Mouse (Mus musculus) kidney, embryonic 16.5 days (tissue): ENCODE measurements around the gene Dph1. TPM values are rescaled to one million over a fixed set of nuclear protein-coding genes. Genes with fewer than 3 reads are reported as not detected.

Experiments
- ATAC-seq: fragments of 200-750 bp; cut with Nextera tagmentation; 2 replicates; pipeline ENCODE4 v1.8.0; 2017; ENCODE audit warnings: moderate TSS enrichment; ENCODE audit not compliant: low FRiP score, low TSS enrichment
- H3K27ac ChIP-seq: fragments of 300-500 bp; sonication (generic); 2 replicates; pipeline ENCODE4 v1.5.1; 2014; ENCODE audit warnings: low read length
- H3K27me3 ChIP-seq: fragments of 300-500 bp; sonication (generic); 2 replicates; pipeline ENCODE4 v1.6.1; 2014; ENCODE audit warnings: low read length, control low read depth, mixed read lengths; ENCODE audit not compliant: insufficient read depth
- H3K36me3 ChIP-seq: fragments of 300-500 bp; sonication (generic); 2 replicates; pipeline ENCODE4 v1.6.1; 2014; ENCODE audit warnings: low read length, control low read depth, mixed read lengths; ENCODE audit not compliant: insufficient read depth
- H3K4me1 ChIP-seq: fragments of 300-500 bp; sonication (generic); 2 replicates; pipeline ENCODE4 v1.6.1; 2014; ENCODE audit warnings: low read length, control low read depth, mixed read lengths; ENCODE audit not compliant: insufficient read depth
- H3K4me2 ChIP-seq: fragments of 300-500 bp; sonication (generic); replicated peaks from 2 replicates; pipeline ENCODE4 v1.6.1; 2014; ENCODE audit warnings: low read depth, low read length
- H3K4me3 ChIP-seq: fragments of 300-500 bp; sonication (generic); 2 replicates; pipeline ENCODE4 v1.5.1; 2014; ENCODE audit warnings: mild to moderate bottlenecking, low read length
- H3K9ac ChIP-seq: fragments of 300-500 bp; sonication (generic); replicated peaks from 2 replicates; pipeline ENCODE4 v1.6.1; 2014; ENCODE audit warnings: low read length
- H3K9me3 ChIP-seq: fragments of 300-500 bp; sonication (generic); 2 replicates; pipeline ENCODE4 v1.6.1; 2016; ENCODE audit warnings: low read length, control low read depth
- WGBS: fragments of 180-500 bp; shearing (Covaris S2); extraction: QIAGEN DNeasy Blood & Tissue Kit; methylation state at CpG from one replicate; pipeline ENCODE4 v1.1.7; 2014; 5-methylcytosine and 5-hydroxymethylcytosine counted together
- microRNA counts: library from miRNA; unstranded; fragments of <30 nt; microRNA quantifications from one replicate; lab custom pipeline; 2016
- microRNA-seq: library from miRNA; unstranded; fragments of <30 nt; microRNA quantifications from one replicate; pipeline ENCODE4, GENCODE M21; 2016
- polyA plus RNA-seq: library from polyadenylated mRNA; unstranded; fragments of >200 nt; fragmentation: Nextera tagmentation; extraction: Ambion mirVana; gene quantifications from 2 replicates; pipeline ENCODE4 v1.2.1, GENCODE M21; 2015

The Dph1 gene
- polyA plus RNA-seq, 1 experiment from 2014 or later, result 28.4 TPM

DNA sequence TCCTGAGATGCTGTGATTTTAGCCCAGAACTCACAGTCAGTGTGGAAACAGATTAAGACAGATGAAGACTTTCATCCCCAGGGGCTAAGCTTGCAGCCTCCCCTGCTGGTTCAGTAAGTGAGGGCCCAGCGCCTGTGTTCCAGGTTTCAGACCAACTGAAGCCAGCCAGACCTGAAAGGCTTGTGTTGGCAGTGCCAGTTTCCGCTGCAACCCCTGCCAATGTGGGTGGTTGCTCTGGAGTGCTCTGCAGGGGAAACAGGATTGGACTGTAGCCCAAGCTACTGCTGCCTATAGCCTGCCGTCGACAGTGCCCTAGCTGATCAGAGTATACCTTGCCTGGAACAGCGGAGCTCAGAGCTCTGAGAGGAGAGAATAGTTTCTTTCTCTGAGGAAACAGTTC lies 58.8 kb downstream of the Dph1 start:
- H3K4me3 ChIP-seq, result no peak overlapping the region
- no peaks in the 10 kb centered on the region for H3K27me3 ChIP-seq
- H3K36me3 ChIP-seq, result 0 out of 2 replicates have a peak, but pooled peaks cover 4% of the 10 kb centered on the region
- H3K9ac ChIP-seq, result no peak overlapping the region
- WGBS, result 86% methylated on average over 5 of the region's 5 CpGs
- no peak overlapping the region for H3K4me2 ChIP-seq
- no peak for ATAC-seq
- no peaks in the 10 kb centered on the region for H3K9me3 ChIP-seq
- H3K27ac ChIP-seq, result no peak overlapping the region
- peaks cover 29% of the 10 kb centered on the region for H3K4me1 ChIP-seq

DNA sequence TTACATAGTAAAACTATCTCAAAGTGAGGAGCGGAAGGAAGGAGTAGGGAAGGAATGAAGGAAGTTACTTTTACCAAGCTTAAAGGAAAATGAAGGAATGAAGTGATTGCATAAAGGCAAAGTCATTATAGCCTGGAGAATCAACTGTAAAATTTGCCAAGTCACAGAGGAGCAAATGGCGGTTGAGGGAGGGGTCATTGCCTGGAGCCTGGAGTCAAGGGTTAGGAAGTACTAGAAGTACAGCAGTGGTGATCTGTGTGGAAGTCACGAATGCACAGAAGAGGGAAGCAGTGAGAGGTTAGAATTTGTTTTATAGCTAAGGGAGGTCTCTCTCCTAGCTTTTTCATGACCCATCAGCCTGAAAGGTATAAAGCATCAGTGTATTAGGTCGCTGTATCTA lies 59.7 kb downstream of the Dph1 start:
- no peak overlapping the region for H3K9ac ChIP-seq
- 67% methylated on average over 4 of the region's 4 CpGs for WGBS
- H3K4me3 ChIP-seq, result no peak overlapping the region
- H3K27me3 ChIP-seq, result no peaks in the 10 kb centered on the region
- no peak for ATAC-seq
- 0 out of 2 replicates have a peak, but pooled peaks cover 4% of the 10 kb centered on the region for H3K36me3 ChIP-seq
- no peak overlapping the region for H3K4me2 ChIP-seq
- no peaks in the 10 kb centered on the region for H3K9me3 ChIP-seq
- peaks cover 22% of the 10 kb centered on the region for H3K4me1 ChIP-seq
- no peak overlapping the region for H3K27ac ChIP-seq

- Histone ChIP-seq H3K36me3 (0 out of 2 replicates have a peak, but pooled peaks cover 4% of the 10 kb centered on the region), H3K27ac (no peak overlapping the region), H3K4me1 (peaks cover 13% of the 10 kb centered on the region), H3K4me2 (no peak overlapping the region), H3K9me3 (no peaks in the 10 kb centered on the region), H3K9ac (no peak overlapping the region), H3K27me3 (no peaks in the 10 kb centered on the region), H3K4me3 (no peak overlapping the region)
- 95% methylated on average over 6 of the region's 6 CpGs for WGBS
- no peak for ATAC-seq
These were observed 61.6 kb downstream of the Dph1 start for GRCm38 (mm10) chr11:75129481-75129880.

MicroRNA genes within 50 kb of the gene (microRNA counts, 519-probe panel; counts per million panel counts)
- microRNA mmu-miR-132 (lab: Ali Mortazavi, UCI) (3,352 counts per million, percentile 77 among the panel's probes with 10 or more counts), microRNA mmu-miR-212 (lab: Ali Mortazavi, UCI) (104 counts per million, percentile 35 among the panel's probes with 10 or more counts)

Small RNAs within 50 kb of the gene (microRNA-seq; reads per million reads assigned to microRNA genes)
- gene Mir132 (428 reads per million, percentile 73 among the genes with 10 or more reads in this experiment), gene Mir212 (43.0 reads per million, percentile 47 among the genes with 10 or more reads in this experiment)

Other genes starting within 250 kb of the Dph1 start
- gene Hic1, start 21.7 kb downstream of the Dph1 start, polyA plus RNA-seq, result 16.1 and 16.2 TPM in 2 replicates
- 26.1 and 26.9 TPM in 2 replicates for gene Ovca2, start 12.4 kb downstream of the Dph1 start, polyA plus RNA-seq
- gene Rtn4rl1, start 2.5 kb upstream of the Dph1 start, polyA plus RNA-seq, result 3.8 and 5.0 TPM in 2 replicates
- 119 and 129 TPM in 2 replicates for gene Rpa1, start 157.1 kb upstream of the Dph1 start, polyA plus RNA-seq
- gene Smyd4, start 157.2 kb upstream of the Dph1 start, polyA plus RNA-seq, result 14.9 and 15.3 TPM in 2 replicates
- 121 and 127 TPM in 2 replicates for gene Serpinf1, start 231.5 kb upstream of the Dph1 start, polyA plus RNA-seq
- gene Serpinf2, start 248.3 kb upstream of the Dph1 start, polyA plus RNA-seq, result 57.8 and 60.2 TPM in 2 replicates